Mouse (Mus musculus): ENCODE data around the gene 2310034G01Rik. TPM values are rescaled to one million over a fixed set of nuclear protein-coding genes. Genes with fewer than 3 reads are reported as not detected.

The 2310034G01Rik gene
- total RNA-seq, 1 experiment: 0.80 TPM

DNA sequence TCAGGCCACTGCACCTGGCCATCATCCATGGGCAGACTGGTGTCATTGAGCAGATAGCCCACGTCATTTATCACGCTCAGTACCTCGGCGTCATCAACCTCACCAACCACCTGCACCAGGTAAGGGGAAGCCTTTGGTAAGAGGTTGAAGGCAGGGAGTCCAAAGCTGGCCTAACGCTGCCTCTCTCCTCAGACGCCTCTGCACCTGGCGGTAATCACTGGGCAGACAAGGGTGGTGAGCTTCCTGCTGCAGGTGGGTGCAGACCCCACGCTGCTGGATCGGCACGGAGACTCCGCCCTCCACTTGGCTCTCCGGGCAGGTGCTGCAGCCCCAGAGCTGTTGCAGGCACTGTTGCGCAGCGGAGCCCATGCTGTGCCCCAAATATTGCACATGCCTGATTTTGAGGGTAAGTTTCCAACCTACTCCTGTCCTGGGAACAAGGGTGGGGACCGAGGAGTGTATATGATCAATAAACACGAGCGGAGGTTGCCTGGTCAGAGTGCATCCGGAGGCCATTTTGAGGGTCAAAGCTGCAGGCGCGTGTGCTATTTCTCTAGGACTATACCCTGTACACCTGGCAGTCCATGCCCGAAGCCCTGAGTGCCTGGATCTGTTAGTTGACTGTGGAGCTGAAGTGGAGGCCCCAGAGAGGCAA is 40.3 kb downstream of the 2310034G01Rik start:
- DNase-seq (ENCODE audit: low read depth, low spot score): no peak
- in situ Hi-C loops (cut with MboI; ENCODE audit: low sequenced_read_pairs in 2 of 2, unreplicated experiment in 2 of 2): no loop called here

DNA sequence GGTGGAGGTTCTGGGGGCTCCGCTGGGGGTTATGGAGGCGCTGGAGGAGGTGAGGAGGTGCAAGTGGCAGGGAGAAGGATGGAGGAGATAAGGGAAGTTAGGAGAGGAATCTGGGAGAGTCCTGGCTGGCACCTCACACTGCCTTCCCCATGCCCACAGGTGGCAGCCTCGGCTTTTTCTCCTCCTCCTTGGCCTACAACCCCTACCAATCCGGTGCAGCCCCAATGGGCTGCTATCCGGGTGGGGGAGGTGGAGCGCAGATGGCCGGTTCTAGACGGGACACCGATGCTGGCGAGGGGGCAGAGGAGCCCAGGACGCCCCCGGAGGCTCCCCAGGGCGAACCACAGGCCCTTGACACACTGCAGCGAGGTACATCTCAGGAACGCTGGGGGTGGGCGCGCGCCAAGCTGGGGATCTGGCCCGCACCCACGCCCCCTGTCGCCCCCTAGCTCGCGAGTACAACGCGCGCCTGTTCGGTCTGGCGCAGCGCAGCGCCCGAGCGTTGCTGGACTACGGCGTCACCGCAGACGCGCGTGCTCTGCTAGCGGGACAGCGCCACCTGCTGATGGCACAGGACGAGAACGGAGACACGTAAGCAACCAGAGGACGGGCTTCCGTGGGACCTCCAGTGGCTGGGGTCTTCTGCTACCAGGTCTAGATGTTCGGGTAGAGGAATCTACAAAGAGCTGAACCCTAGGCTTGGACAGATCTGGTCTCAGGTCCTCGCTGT is 41.2 kb downstream of the 2310034G01Rik start:
- H3K27ac ChIP-seq (ENCODE audit: insufficient read depth, low read depth, low read length, poor library complexity, severe bottlenecking): no peak overlapping the region
- H3K4me3 ChIP-seq (ENCODE audit: insufficient read depth in 1 of 2, low read depth in 1 of 2, low read length in 2 of 2, poor library complexity in 1 of 2, severe bottlenecking in 1 of 2): peak overlapping the region; percentile 62 to 71
- H3K36me3 ChIP-seq (ENCODE audit: control insufficient read depth, insufficient read depth, low read length, poor library complexity, severe bottlenecking): peaks cover 6% of the 10 kb centered on the region; the same call in 1 of the 2 replicates
- peaks cover 0 to 16% of the 10 kb centered on the region in 2 experiments; a peak in 1 of 4 replicates for H3K4me1 ChIP-seq (ENCODE audit: control insufficient read depth in 2 of 2, insufficient read depth in 2 of 2, low read length in 2 of 2, poor library complexity in 1 of 2)
- peak; percentile 82 for DNase-seq (ENCODE audit: low read depth, low spot score)
- TF ChIP-seq HCFC1 (IDR thresholded peaks at IDR 0.05; ENCODE audit: borderline replicate concordance, insufficient read depth, low read length) (peak; percentile 32; the same call in 1 of the 2 replicates), ZC3H11A (IDR thresholded peaks at IDR 0.05; ENCODE audit: borderline replicate concordance, low read depth, low read length) (0 out of 2 replicates have a peak, but pooled peaks have one; percentile 18), ZNF384 (IDR thresholded peaks at IDR 0.05; ENCODE audit: low read depth, low read length) (no peak), MAFK (IDR thresholded peaks at IDR 0.05; ENCODE audit: insufficient read depth, low read depth, low read length) (peak; percentile 19; the same call in 1 of the 2 replicates)
- H3K9ac ChIP-seq (ENCODE audit: insufficient read depth, low read depth, low read length, poor library complexity, severe bottlenecking): peak overlapping the region; percentile 66
- H3K9me3 ChIP-seq (ENCODE audit: control insufficient read depth, insufficient read depth, low read depth, low read length): no peaks in the 10 kb centered on the region
- in situ Hi-C loops (cut with MboI; ENCODE audit: low sequenced_read_pairs in 2 of 2, unreplicated experiment in 2 of 2): no loop called here

More for the DNA sequence above, 40.3 kb downstream of the 2310034G01Rik start:
- no peak overlapping the region for H3K9ac ChIP-seq (ENCODE audit: insufficient read depth, low read depth, low read length, poor library complexity, severe bottlenecking)
- H3K9me3 ChIP-seq (ENCODE audit: control insufficient read depth, insufficient read depth, low read depth, low read length): no peaks in the 10 kb centered on the region
- peaks cover 6% of the 10 kb centered on the region; the same call in 1 of the 2 replicates for H3K36me3 ChIP-seq (ENCODE audit: control insufficient read depth, insufficient read depth, low read length, poor library complexity, severe bottlenecking)
- no peak overlapping the region for H3K27ac ChIP-seq (ENCODE audit: insufficient read depth, low read depth, low read length, poor library complexity, severe bottlenecking)
- H3K4me1 ChIP-seq (ENCODE audit: control insufficient read depth in 2 of 2, insufficient read depth in 2 of 2, low read length in 2 of 2, poor library complexity in 1 of 2): peaks cover 0 to 18% of the 10 kb centered on the region in 2 experiments; a peak in 1 of 4 replicates
- TF ChIP-seq ZNF384 (IDR thresholded peaks at IDR 0.05; ENCODE audit: low read depth, low read length): no peak
- TF ChIP-seq HCFC1 (IDR thresholded peaks at IDR 0.05; ENCODE audit: borderline replicate concordance, insufficient read depth, low read length): no peak
- no peak for TF ChIP-seq MAFK (IDR thresholded peaks at IDR 0.05; ENCODE audit: insufficient read depth, low read depth, low read length)
- TF ChIP-seq CHD2 (IDR thresholded peaks at IDR 0.05; ENCODE audit: low read depth, low read length): no peak
- TF ChIP-seq ZC3H11A (IDR thresholded peaks at IDR 0.05; ENCODE audit: borderline replicate concordance, low read depth, low read length): no peak
- H3K4me3 ChIP-seq (ENCODE audit: insufficient read depth in 1 of 2, low read depth in 1 of 2, low read length in 2 of 2, poor library complexity in 1 of 2, severe bottlenecking in 1 of 2): no peak overlapping the region

DNA sequence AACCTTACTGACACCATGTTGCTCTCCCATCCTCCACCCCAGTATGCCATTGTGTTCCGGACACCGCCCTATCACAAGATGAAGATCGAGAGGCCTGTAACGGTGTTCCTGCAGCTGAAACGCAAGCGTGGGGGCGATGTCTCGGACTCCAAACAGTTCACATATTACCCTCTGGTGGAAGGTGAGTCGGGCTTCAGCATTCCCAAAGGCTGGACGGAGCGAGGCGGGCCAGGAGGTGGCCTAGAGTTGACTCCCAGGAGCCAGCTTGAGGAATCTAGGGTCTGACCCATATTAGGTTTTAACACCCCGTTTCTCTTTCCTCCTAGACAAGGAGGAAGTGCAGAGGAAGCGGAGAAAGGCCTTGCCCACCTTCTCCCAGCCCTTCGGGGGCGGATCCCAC is 41.8 kb downstream of the 2310034G01Rik start:
- peaks cover 0 to 18% of the 10 kb centered on the region in 2 experiments; a peak in 1 of 4 replicates for H3K4me1 ChIP-seq (ENCODE audit: control insufficient read depth in 2 of 2, insufficient read depth in 2 of 2, low read length in 2 of 2, poor library complexity in 1 of 2)
- H3K4me3 ChIP-seq (ENCODE audit: insufficient read depth in 1 of 2, low read depth in 1 of 2, low read length in 2 of 2, poor library complexity in 1 of 2, severe bottlenecking in 1 of 2): peak overlapping the region; percentile 62 to 71
- peaks cover 6% of the 10 kb centered on the region; the same call in 1 of the 2 replicates for H3K36me3 ChIP-seq (ENCODE audit: control insufficient read depth, insufficient read depth, low read length, poor library complexity, severe bottlenecking)
- in situ Hi-C loops (cut with MboI; ENCODE audit: low sequenced_read_pairs in 2 of 2, unreplicated experiment in 2 of 2): no loop called here
- no peak overlapping the region for H3K27ac ChIP-seq (ENCODE audit: insufficient read depth, low read depth, low read length, poor library complexity, severe bottlenecking)
- DNase-seq (ENCODE audit: low read depth, low spot score): no peak
- TF ChIP-seq CHD2 (IDR thresholded peaks at IDR 0.05; ENCODE audit: low read depth, low read length): no peak
- TF ChIP-seq ZNF384 (IDR thresholded peaks at IDR 0.05; ENCODE audit: low read depth, low read length): no peak
- H3K9ac ChIP-seq (ENCODE audit: insufficient read depth, low read depth, low read length, poor library complexity, severe bottlenecking): peak overlapping the region; percentile 66
- H3K9me3 ChIP-seq (ENCODE audit: control insufficient read depth, insufficient read depth, low read depth, low read length): no peaks in the 10 kb centered on the region

DNA sequence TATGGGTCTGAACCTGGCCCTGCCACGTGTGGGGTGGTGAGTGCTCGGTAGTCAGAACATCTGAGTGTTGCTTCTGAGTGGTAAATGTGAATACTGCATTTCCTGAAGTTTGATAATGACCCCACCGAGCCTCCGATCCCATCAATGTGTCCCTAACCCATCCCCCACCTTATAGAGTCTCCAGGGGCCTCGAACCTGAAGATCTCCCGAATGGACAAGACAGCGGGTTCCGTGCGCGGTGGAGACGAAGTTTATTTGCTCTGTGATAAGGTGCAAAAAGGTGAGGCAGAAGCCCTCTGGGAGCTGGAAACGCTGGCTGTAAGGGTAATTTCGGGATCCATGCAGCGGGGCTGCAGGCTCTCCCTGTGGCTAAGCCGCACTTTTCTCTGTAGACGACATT is 42.3 kb downstream of the 2310034G01Rik start:
- H3K36me3 ChIP-seq (ENCODE audit: control insufficient read depth, insufficient read depth, low read length, poor library complexity, severe bottlenecking): peaks cover 6% of the 10 kb centered on the region; the same call in 1 of the 2 replicates
- H3K4me3 ChIP-seq (ENCODE audit: insufficient read depth in 1 of 2, low read depth in 1 of 2, low read length in 2 of 2, poor library complexity in 1 of 2, severe bottlenecking in 1 of 2): peak overlapping the region in 1 of 2 experiments; percentile 62; a peak in 1 of 4 replicates
- in situ Hi-C loops (cut with MboI; ENCODE audit: low sequenced_read_pairs in 2 of 2, unreplicated experiment in 2 of 2): no loop called here
- H3K27ac ChIP-seq (ENCODE audit: insufficient read depth, low read depth, low read length, poor library complexity, severe bottlenecking): no peak overlapping the region
- no peak overlapping the region for H3K9ac ChIP-seq (ENCODE audit: insufficient read depth, low read depth, low read length, poor library complexity, severe bottlenecking)
- TF ChIP-seq CHD2 (IDR thresholded peaks at IDR 0.05; ENCODE audit: low read depth, low read length): no peak
- TF ChIP-seq MAFK (IDR thresholded peaks at IDR 0.05; ENCODE audit: insufficient read depth, low read depth, low read length): no peak
- TF ChIP-seq ZC3H11A (IDR thresholded peaks at IDR 0.05; ENCODE audit: borderline replicate concordance, low read depth, low read length): no peak
- TF ChIP-seq HCFC1 (IDR thresholded peaks at IDR 0.05; ENCODE audit: borderline replicate concordance, insufficient read depth, low read length): no peak
- no peak for TF ChIP-seq ZNF384 (IDR thresholded peaks at IDR 0.05; ENCODE audit: low read depth, low read length)
- H3K4me1 ChIP-seq (ENCODE audit: control insufficient read depth in 2 of 2, insufficient read depth in 2 of 2, low read length in 2 of 2, poor library complexity in 1 of 2): peaks cover 0 to 18% of the 10 kb centered on the region in 2 experiments; a peak in 1 of 4 replicates
- DNase-seq (ENCODE audit: low read depth, low spot score): no peak
- no peaks in the 10 kb centered on the region for H3K9me3 ChIP-seq (ENCODE audit: control insufficient read depth, insufficient read depth, low read depth, low read length)

All from ES-E14 (cell line).